Mouse (Mus musculus) adrenal gland (tissue): ENCODE measurements around the gene Myo1a.
"Not testable (repeated sequence)": the region's sequence is repeated elsewhere in the genome, so short reads cannot be mapped to it uniquely, and the experiment has no call there.

Experiments used
- intact Hi-C: fragments of 180-260 bp; cut with DNase I; formaldehyde crosslinking; loops from one replicate; pipeline ENCODE4 v1.15.1; 2025
- long read RNA-seq, 2 experiments: library from polyadenylated mRNA; unstranded; transcript quantifications; one replicate each; pipeline ENCODE4 v2.0.0; 2020; ENCODE audit warnings: borderline replicate concordance in 1 of 2; ENCODE audit not compliant: insufficient replicate concordance in 1 of 2

Gene Myo1a
- long read RNA-seq, experiment 1, partial matches to known transcripts: 1 of 1 reads
- long read RNA-seq, experiment 1, other reads (novel, unspliced or antisense): 0 of 1 reads
- long read RNA-seq, experiment 2, partial matches to known transcripts: 14 of 15 reads
- long read RNA-seq, experiment 2, other reads (novel, unspliced or antisense): 1 of 15 reads

GRCm38 (mm10) chr10:127704766-127705220 is at the start of gene Myo1a:
TSS of gene Myo1a (plus strand) at chr10:127705170.
- intact Hi-C loops: no loop called here

- intact Hi-C loops: not testable (repeated sequence)
Observed at GRCm38 (mm10) chr10:127657617-127658016, 47.4 kb upstream of the Myo1a start.

- intact Hi-C loops: no loop called here
Observed at GRCm38 (mm10) chr10:127658076-127658475, 46.9 kb upstream of the Myo1a start.

- intact Hi-C loops: no loop called here
Observed at GRCm38 (mm10) chr10:127659551-127659950, 45.4 kb upstream of the Myo1a start.

GRCm38 (mm10) chr10:127661291-127661914 is 43.6 kb upstream of the Myo1a start:
- intact Hi-C loops: no loop called here

GRCm38 (mm10) chr10:127661915-127662663 is 42.9 kb upstream of the Myo1a start:
- intact Hi-C loops: no loop called here

- intact Hi-C loops: no loop called here
Observed at GRCm38 (mm10) chr10:127662666-127663253, 42.2 kb upstream of the Myo1a start.

GRCm38 (mm10) chr10:127663590-127663989 is 41.4 kb upstream of the Myo1a start:
- intact Hi-C loops: no loop called here

GRCm38 (mm10) chr10:127664166-127664565 is 40.8 kb upstream of the Myo1a start:
- intact Hi-C loops: no loop called here

- intact Hi-C loops: no loop called here
Observed at GRCm38 (mm10) chr10:127664891-127665290, 40.1 kb upstream of the Myo1a start.

- intact Hi-C loops: no loop called here
Observed at GRCm38 (mm10) chr10:127665366-127666181, 39.4 kb upstream of the Myo1a start.

GRCm38 (mm10) chr10:127666501-127667268 is 38.3 kb upstream of the Myo1a start, which contains the start of gene Nemp1:
TSS of gene Nemp1 (plus strand) at chr10:127666901.
- intact Hi-C loops: no loop called here

- intact Hi-C loops: no loop called here
Observed at GRCm38 (mm10) chr10:127667269-127668092, 37.5 kb upstream of the Myo1a start.

GRCm38 (mm10) chr10:127668093-127669050 is 36.6 kb upstream of the Myo1a start, which contains the start of gene Nab2:
TSS of gene Nab2 (minus strand) at chr10:127668568.
- intact Hi-C loops: no loop called here

GRCm38 (mm10) chr10:127669170-127669569 is 35.8 kb upstream of the Myo1a start:
- intact Hi-C loops: no loop called here

- intact Hi-C loops: no loop called here
Observed at GRCm38 (mm10) chr10:127670185-127670584, 34.8 kb upstream of the Myo1a start.

- intact Hi-C loops: no loop called here
Observed at GRCm38 (mm10) chr10:127671276-127671675, 33.7 kb upstream of the Myo1a start.

- intact Hi-C loops: no loop called here
Observed at GRCm38 (mm10) chr10:127674046-127674655, 30.8 kb upstream of the Myo1a start.
